Mouse (Mus musculus) CH12.LX (cell line): ENCODE data around the gene Bst1. TPM values are rescaled to one million over a fixed set of nuclear protein-coding genes. Genes with fewer than 3 reads are reported as not detected.
A peak's percentile ranks its signal among the peaks of the same experiment; 100 is the strongest.

Experiments used
- DNase-seq: peaks from one replicate; pipeline ENCODE4 v3.0.0-alpha.2; 2013; ENCODE audit errors: extremely low read depth
- H3K27ac ChIP-seq: 2 replicates; pipeline ENCODE4 v1.5.1; 2012; ENCODE audit warnings: low read depth, mild to moderate bottlenecking, control low read depth, moderate library complexity; ENCODE audit not compliant: insufficient read depth
- H3K27me3 ChIP-seq: replicated peaks from 2 replicates; pipeline ENCODE3; 2012; ENCODE audit warnings: inconsistent platforms
- H3K36me3 ChIP-seq, 2 experiments: replicated peaks in 1 of 2; 2 replicates each; pipeline versions ENCODE3 to v1.6.1; 2012; ENCODE audit warnings: inconsistent platforms in 1 of 2, low read length in 1 of 2, mild to moderate bottlenecking in 1 of 2, mixed read lengths in 1 of 2, moderate library complexity in 1 of 2; ENCODE audit not compliant: control insufficient read depth in 1 of 2, insufficient read depth in 1 of 2
- H3K4me1 ChIP-seq, 2 experiments: 2 replicates each; pipeline ENCODE4 v1.6.1; 2012; ENCODE audit warnings: inconsistent platforms in 1 of 2, moderate library complexity in 1 of 2; ENCODE audit not compliant: insufficient read depth in 2 of 2, control insufficient read depth in 1 of 2
- H3K4me2 ChIP-seq: 2 replicates; pipeline ENCODE4 v1.6.1; 2012; ENCODE audit warnings: low read depth, mild to moderate bottlenecking, control low read depth; ENCODE audit not compliant: poor library complexity, insufficient read depth, severe bottlenecking
- H3K4me3 ChIP-seq, 3 experiments: fragments of 150-350 bp in 1 of 3; sonication (generic) in 1 of 3; replicated peaks in 1 of 3; 2 replicates each; pipeline versions ENCODE3 to v1.5.1; 2011 to 2012; ENCODE audit warnings: low read depth in 2 of 3, low read length in 2 of 3, mild to moderate bottlenecking in 2 of 3, moderate library complexity in 2 of 3, control low read depth in 1 of 3, improper control_type of control experiment in 1 of 3, inconsistent platforms in 1 of 3, mixed read lengths in 1 of 3; ENCODE audit not compliant: poor library complexity in 1 of 3
- H3K79me2 ChIP-seq: replicated peaks from 2 replicates; pipeline ENCODE4 v1.6.1; 2012; ENCODE audit warnings: mild to moderate bottlenecking, moderate library complexity; ENCODE audit not compliant: control insufficient read depth, poor library complexity, insufficient read depth, severe bottlenecking; ENCODE audit errors: extremely low read depth
- H3K9ac ChIP-seq: 2 replicates; pipeline ENCODE4 v1.6.1; 2012; ENCODE audit warnings: low read depth, mild to moderate bottlenecking, control low read depth, moderate library complexity; ENCODE audit not compliant: insufficient read depth
- H3K9me3 ChIP-seq: replicated peaks from 2 replicates; pipeline ENCODE3; 2012; ENCODE audit warnings: low read length, inconsistent platforms, mixed read lengths
- CTCF ChIP-seq, 2 experiments: IDR thresholded peaks in 1 of 2; conservative IDR thresholded peaks in 1 of 2; 2 replicates each; pipeline ENCODE4 v1.5.1; 2011 to 2012; ENCODE audit warnings: low read depth in 2 of 2, low read length in 2 of 2, improper control_type of control experiment in 1 of 2, inconsistent platforms in 1 of 2, mild to moderate bottlenecking in 1 of 2, moderate library complexity in 1 of 2
- ELF1 ChIP-seq: IDR thresholded peaks from 2 replicates; pipeline ENCODE4 v1.6.1; 2014; ENCODE audit warnings: low read depth, mild to moderate bottlenecking, inconsistent platforms, low read length, improper control_type of control experiment
- ETS1 ChIP-seq: conservative IDR thresholded peaks from 2 replicates; pipeline ENCODE4 v1.6.1; 2012; ENCODE audit warnings: low read depth, mild to moderate bottlenecking, inconsistent platforms, low read length, improper control_type of control experiment, moderate library complexity
- IRF4 ChIP-seq: IDR thresholded peaks from 2 replicates; pipeline ENCODE4 v1.6.1; 2014; ENCODE audit warnings: low read depth, mild to moderate bottlenecking, inconsistent platforms, low read length, improper control_type of control experiment
- KAT2A ChIP-seq: IDR thresholded peaks from 2 replicates; pipeline ENCODE4 v1.6.1; 2012; ENCODE audit warnings: low read length, improper control_type of control experiment, inconsistent platforms; ENCODE audit not compliant: insufficient replicate concordance
- NELFE ChIP-seq: IDR thresholded peaks from 2 replicates; pipeline ENCODE4 v1.6.1; 2011; ENCODE audit warnings: low read depth, low read length, improper control_type of control experiment
- POLR2A ChIP-seq: IDR thresholded peaks from 2 replicates; pipeline ENCODE4 v1.6.1; 2011; ENCODE audit warnings: low read depth, mild to moderate bottlenecking, improper control_type of control experiment, low read length
- POLR2AphosphoS2 ChIP-seq: IDR thresholded peaks from 2 replicates; pipeline ENCODE4 v1.6.1; 2011; ENCODE audit warnings: low read depth, low read length, improper control_type of control experiment
- RAD21 ChIP-seq: IDR thresholded peaks from 2 replicates; pipeline ENCODE4 v1.6.1; 2011; ENCODE audit warnings: low read depth, mild to moderate bottlenecking, low read length, improper control_type of control experiment, moderate library complexity
- SMC3 ChIP-seq: IDR thresholded peaks from 2 replicates; pipeline ENCODE4 v1.6.1; 2011; ENCODE audit warnings: low read depth, low read length, improper control_type of control experiment
- ZC3H11A ChIP-seq: IDR thresholded peaks from 2 replicates; pipeline ENCODE4 v1.6.1; 2012; ENCODE audit warnings: low read depth, mild to moderate bottlenecking, inconsistent platforms, low read length, improper control_type of control experiment
- dilution Hi-C: fragments of 300-500 bp; cut with MboI; formaldehyde crosslinking; loops from 2 replicates; pipeline ENCODE4 v1.14.3; 2020; ENCODE audit warnings: low sequenced_read_pairs; ENCODE audit not compliant: extremely low pct_unique_long_range_greater_than_20kb, extremely low pct_ligation_motif_present
- in situ Hi-C: fragments of 300-500 bp; cut with MboI; formaldehyde crosslinking; loops from 3 replicates; pipeline ENCODE4 v1.14.3; 2019; ENCODE audit warnings: low sequenced_read_pairs, low pct_ligation_motif_present, low pct_unique_long_range_greater_than_20kb, mixed read lengths
- polyA plus RNA-seq: library from polyadenylated mRNA; unstranded; fragments of >175 nt; gene quantifications from 2 replicates; pipeline ENCODE4 v1.2.1, GENCODE M21; 2012; ENCODE audit warnings: low read depth; ENCODE audit not compliant: insufficient read length
- total RNA-seq, 2 experiments: library from RNA; depleted of rRNA; stranded (reverse); fragments of 300-350 nt in 1 of 2; fragments of >200 nt in 1 of 2; gene quantifications; 2 replicates each; pipeline ENCODE4 v1.2.3; 2012 to 2014

Bst1 gene
- total and polyA plus RNA-seq, 3 experiments = 1.9 to 9.9 (median 4.8) TPM

DNA sequence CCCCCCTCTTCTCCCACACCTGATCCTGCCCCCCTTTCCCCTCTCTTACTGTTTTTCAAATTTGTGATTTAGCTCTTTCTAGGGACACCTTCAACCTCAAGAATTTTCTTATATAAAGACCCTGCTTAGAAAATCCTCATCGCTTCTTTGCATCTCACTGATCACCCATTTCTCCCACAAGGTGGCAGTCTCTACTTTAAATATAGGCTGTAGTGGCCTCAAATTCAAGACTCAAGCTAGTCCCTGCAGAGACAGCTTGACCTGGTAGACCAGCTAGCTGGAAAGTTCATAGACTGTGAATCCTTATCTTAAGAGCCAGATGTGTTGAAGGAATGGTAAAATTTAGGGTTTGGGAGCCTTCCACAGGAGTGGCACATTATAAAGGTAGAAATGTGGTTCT lies 73.7 kb downstream of the Bst1 start:
- in situ Hi-C loops = loop anchor here (5.0 to 25.0 kb wide), 2 partner anchors 100 to 345 kb away; partner anchors contain the start of gene Tapt1
- TF ChIP-seq NELFE (no peak), CTCF (conservative IDR thresholded peaks at IDR 0.05 in 1 of 2, IDR thresholded peaks at IDR 0.05 in 1 of 2; ENCODE audit: low read depth in 2 of 2, low read length in 2 of 2) (peak; percentile 34 to 85; a peak in 2 of 4 replicates), IRF4 (no peak), SMC3 (peak; percentile 90), RAD21 (peak; percentile 81), ETS1 (no peak), ZC3H11A (peak; percentile 45; the same call in 1 of the 2 replicates), POLR2AphosphoS2 (no peak), POLR2A (no peak), ELF1 (no peak), KAT2A (no peak)

More for the DNA sequence above, 73.7 kb downstream of the Bst1 start:
- H3K27me3 ChIP-seq = no peaks in the 10 kb centered on the region
- peak; percentile 67 for DNase-seq
- dilution Hi-C loops = no loop called here
- H3K4me1 ChIP-seq = peaks cover 3 to 11% of the 10 kb centered on the region in 2 experiments; a peak in 2 of 4 replicates
- H3K4me3 ChIP-seq = no peak overlapping the region
- H3K79me2 ChIP-seq = no peaks in the 10 kb centered on the region
- H3K27ac ChIP-seq = no peak overlapping the region
- no peaks in the 10 kb centered on the region for H3K36me3 ChIP-seq
- no peak overlapping the region for H3K4me2 ChIP-seq
- no peak overlapping the region for H3K9ac ChIP-seq
- H3K9me3 ChIP-seq = no peaks in the 10 kb centered on the region

Other genes with a start within 250 kb of the Bst1 start
- 0.04 TPM in 2 replicates for gene Cc2d2a, start 156.5 kb upstream of the Bst1 start, total RNA-seq (2012; rRNA removed)
- 0.12 TPM in 1 of 2 replicates, not detected in the other for gene Cc2d2a, start 156.5 kb upstream of the Bst1 start, total RNA-seq (2014; rRNA removed)
- not detected in 2 replicates for gene Cc2d2a, start 156.5 kb upstream of the Bst1 start, polyA plus RNA-seq
- gene Fbxl5, start 2.8 kb downstream of the Bst1 start, total RNA-seq (2012; rRNA removed) = 20.5 and 20.9 TPM in 2 replicates
- 45.3 and 48.4 TPM in 2 replicates for gene Fbxl5, start 2.8 kb downstream of the Bst1 start, total RNA-seq (2014; rRNA removed)
- 28.1 and 28.4 TPM in 2 replicates for gene Fbxl5, start 2.8 kb downstream of the Bst1 start, polyA plus RNA-seq
- gene Cd38, start 49.7 kb downstream of the Bst1 start, total RNA-seq (2012; rRNA removed) = 2.9 and 3.3 TPM in 2 replicates
- 1.5 and 1.7 TPM in 2 replicates for gene Cd38, start 49.7 kb downstream of the Bst1 start, total RNA-seq (2014; rRNA removed)
- 0.87 and 0.93 TPM in 2 replicates for gene Cd38, start 49.7 kb downstream of the Bst1 start, polyA plus RNA-seq
- gene Gm7879, start 94.3 kb downstream of the Bst1 start, total RNA-seq (2012; rRNA removed) = 1.4 and 1.8 TPM in 2 replicates
- 16.3 and 20.1 TPM in 2 replicates for gene Gm7879, start 94.3 kb downstream of the Bst1 start, total RNA-seq (2014; rRNA removed)
- 1.0 TPM in 1 of 2 replicates, not detected in the other for gene Gm7879, start 94.3 kb downstream of the Bst1 start, polyA plus RNA-seq
- not detected in 2 replicates for gene Fgfbp1, start 162.9 kb downstream of the Bst1 start, total RNA-seq (2012; rRNA removed)
- not detected in 2 replicates for gene Fgfbp1, start 162.9 kb downstream of the Bst1 start, total RNA-seq (2014; rRNA removed)
- gene Fgfbp1, start 162.9 kb downstream of the Bst1 start, polyA plus RNA-seq = not detected in 2 replicates